ENCODE assay signal across 9 mouse cellular contexts in genomic region chr1:39947179-39947578, GRCm38 (mm10). TPM values are rescaled to one million over a fixed set of nuclear protein-coding genes. Genes with fewer than 3 reads are reported as not detected.
DNase-seq lines count a peak whose midpoint lies in the region; ATAC-seq and TF ChIP-seq lines count a peak whose summit lies in the region.
"Had no signal": no experiment of that assay in that cellular context is flagged by ENCODE, and none has a peak within 500 bp of the region (broad histone marks: within the 10 kb centered on the region; RNA-seq: fewer than 3 reads in every experiment).

No protein-coding gene starts in this region.

- no peaks in the 10 kb centered on the region for H3K27me3 ChIP-seq in intestine, embryonic 15.5 days (replicated peaks)
- no peaks in the 10 kb centered on the region for H3K27me3 ChIP-seq in intestine, embryonic 16.5 days (replicated peaks; ENCODE audit: control insufficient read depth, insufficient read depth, low read length)
- no peaks in the 10 kb centered on the region for H3K27me3 ChIP-seq in embryonic facial prominence, embryonic 15.5 days
- no peaks in the 10 kb centered on the region for H3K27me3 ChIP-seq in limb, embryonic 10.5 days (ENCODE audit: low read depth, poor library complexity, severe bottlenecking)

- H3K9ac ChIP-seq in intestine, embryonic 15.5 days = no peak overlapping the region
- H3K9ac ChIP-seq in intestine, embryonic 16.5 days (ENCODE audit: low read depth, low read length) = no peak overlapping the region
- no peak overlapping the region for H3K9ac ChIP-seq in embryonic facial prominence, embryonic 15.5 days

- no peak overlapping the region for H3K4me3 ChIP-seq in intestine, embryonic 15.5 days (replicated peaks)
- no peak overlapping the region for H3K4me3 ChIP-seq in intestine, embryonic 16.5 days (ENCODE audit: low read length)
- H3K4me3 ChIP-seq in embryonic facial prominence, embryonic 15.5 days (replicated peaks) = no peak overlapping the region
- no peak overlapping the region for H3K4me3 ChIP-seq in limb, embryonic 10.5 days
- no peak overlapping the region for H3K4me3 ChIP-seq in olfactory bulb, adult 2 months (ENCODE audit: insufficient read depth, low read depth, low read length)

- TF ChIP-seq POLR2A in olfactory bulb, adult 2 months (IDR thresholded peaks at IDR 0.05; ENCODE audit: insufficient read depth, low read depth, low read length) = no peak

- no peak for TF ChIP-seq CTCF in olfactory bulb, adult 2 months (IDR thresholded peaks at IDR 0.05; ENCODE audit: insufficient read depth, low read depth, low read length)

- no peaks in the 10 kb centered on the region for H3K36me3 ChIP-seq in intestine, embryonic 15.5 days
- H3K36me3 ChIP-seq in intestine, embryonic 16.5 days (ENCODE audit: control insufficient read depth, insufficient read depth, low read length) = no peaks in the 10 kb centered on the region
- H3K36me3 ChIP-seq in embryonic facial prominence, embryonic 15.5 days = no peaks in the 10 kb centered on the region
- no peaks in the 10 kb centered on the region for H3K36me3 ChIP-seq in limb, embryonic 10.5 days

- DNase-seq in limb, embryonic 10.5 days (ENCODE audit: low spot score) = no peak
- no peak for DNase-seq in ovary, postnatal 10 days (ENCODE audit: low spot score)
- no peak for DNase-seq in testis, postnatal 14 days (ENCODE audit: low spot score)
- DNase-seq: right cerebral cortex, postnatal 14 days had no signal

- 0 out of 2 replicates have a peak overlapping the region, but pooled peaks have one; percentile 9 for H3K27ac ChIP-seq in intestine, embryonic 15.5 days
- no peak overlapping the region for H3K27ac ChIP-seq in intestine, embryonic 16.5 days (ENCODE audit: low read length)
- peak overlapping the region; percentile 40 for H3K27ac ChIP-seq in embryonic facial prominence, embryonic 15.5 days (replicated peaks)
- H3K27ac ChIP-seq in limb, embryonic 10.5 days = peak overlapping the region; percentile 36; the same call in 1 of the 2 replicates
- peak overlapping the region; percentile 67 for H3K27ac ChIP-seq in olfactory bulb, adult 2 months (ENCODE audit: insufficient read depth, low read depth, low read length)

- no peaks in the 10 kb centered on the region for H3K9me3 ChIP-seq in intestine, embryonic 15.5 days
- no peaks in the 10 kb centered on the region for H3K9me3 ChIP-seq in intestine, embryonic 16.5 days (ENCODE audit: control insufficient read depth, low read length)
- no peaks in the 10 kb centered on the region for H3K9me3 ChIP-seq in embryonic facial prominence, embryonic 15.5 days (replicated peaks)
- no peaks in the 10 kb centered on the region for H3K9me3 ChIP-seq in limb, embryonic 10.5 days (replicated peaks)

- H3K4me2 ChIP-seq in intestine, embryonic 15.5 days (replicated peaks) = no peak overlapping the region
- H3K4me2 ChIP-seq in intestine, embryonic 16.5 days (ENCODE audit: low read depth, low read length) = no peak overlapping the region
- no peak overlapping the region for H3K4me2 ChIP-seq in embryonic facial prominence, embryonic 15.5 days (replicated peaks)

- peaks cover 66% of the 10 kb centered on the region for H3K4me1 ChIP-seq in intestine, embryonic 15.5 days (replicated peaks)
- peaks cover 63% of the 10 kb centered on the region for H3K4me1 ChIP-seq in intestine, embryonic 16.5 days (ENCODE audit: control insufficient read depth, insufficient read depth, low read length)
- peaks cover 80% of the 10 kb centered on the region for H3K4me1 ChIP-seq in embryonic facial prominence, embryonic 15.5 days
- H3K4me1 ChIP-seq in limb, embryonic 10.5 days = peaks cover 89% of the 10 kb centered on the region
- peaks cover 30% of the 10 kb centered on the region for H3K4me1 ChIP-seq in olfactory bulb, adult 2 months (ENCODE audit: control insufficient read depth, insufficient read depth, low read length)

- no peak for ATAC-seq in intestine, embryonic 15.5 days
- no peak for ATAC-seq in intestine, embryonic 16.5 days
- no peak for ATAC-seq in embryonic facial prominence, embryonic 15.5 days (ENCODE audit: insufficient number of reproducible peaks, low FRiP score, low TSS enrichment, low read depth)
- no peak for ATAC-seq in megakaryocyte progenitor cell, adult 5-6 weeks (replicated peaks; ENCODE audit: poor library complexity)

- WGBS in intestine, embryonic 15.5 days = 72% methylated on average over 6 of the region's 6 CpGs
- WGBS in intestine, embryonic 16.5 days = 66% methylated on average over 6 of the region's 6 CpGs
- 62% methylated on average over 6 of the region's 6 CpGs for WGBS in embryonic facial prominence, embryonic 15.5 days
- 67% methylated on average over 6 of the region's 6 CpGs for WGBS in limb, embryonic 10.5 days
- 36% methylated on average over 6 of the region's 6 CpGs for whole genome bisulfite sequencing in olfactory bulb, adult 2 months

RNA-seq across cellular contexts. Expression of gene Map4k4, which starts 46.5 kb away (rescaled TPM):
- 20.0 and 25.5 TPM in 2 replicates for polyA plus RNA-seq in intestine, embryonic 15.5 days (2015; fragmentation: Nextera tagmentation; extraction: Ambion mirVana)
- 10.1 TPM in 2 replicates for polyA plus RNA-seq in intestine, embryonic 16.5 days (2015; fragmentation: Nextera tagmentation; extraction: Ambion mirVana)
- 34.4 and 41.3 TPM in 2 replicates for polyA plus RNA-seq in embryonic facial prominence, embryonic 15.5 days (2015; fragmentation: Nextera tagmentation; extraction: Ambion mirVana)
- polyA plus RNA-seq in limb, embryonic 10.5 days (2016; fragmentation: Nextera tagmentation; extraction: Ambion mirVana) = 33.8 and 45.4 TPM in 2 replicates
- polyA plus RNA-seq in olfactory bulb, adult 2 months (2012; ENCODE audit: insufficient read depth, insufficient read length, low replicate concordance, missing spikeins) = 300 and 913 TPM in 2 replicates
- total RNA-seq in megakaryocyte progenitor cell, adult 5-6 weeks (2015) = 13.3 and 19.2 TPM in 2 replicates
- 42.5 and 66.7 TPM in 2 replicates for total RNA-seq in megakaryocyte progenitor cell, adult 5-6 weeks (2017)
